Mouse (Mus musculus) megakaryocyte, embryonic 14.5 days (primary cell): ENCODE data around the gene Ncoa1. TPM values are rescaled to one million over a fixed set of nuclear protein-coding genes. Genes with fewer than 3 reads are reported as not detected.

ENCODE experiments used
- H3K27me3 ChIP-seq: replicated peaks from 2 replicates; pipeline ENCODE3; 2012; ENCODE audit warnings: inconsistent platforms
- H3K36me3 ChIP-seq: replicated peaks from 2 replicates; pipeline ENCODE3; 2012; ENCODE audit warnings: low read length, inconsistent platforms, mixed read lengths
- H3K4me1 ChIP-seq: 2 replicates; pipeline ENCODE4 v1.6.1; 2012; ENCODE audit warnings: inconsistent platforms
- H3K4me3 ChIP-seq: replicated peaks from 2 replicates; pipeline ENCODE3; 2012; ENCODE audit warnings: moderate library complexity, mild to moderate bottlenecking, inconsistent platforms
- H3K9me3 ChIP-seq: 2 replicates; pipeline ENCODE4 v1.6.1; 2012; ENCODE audit warnings: inconsistent platforms
- FLI1 ChIP-seq: IDR thresholded peaks from 2 replicates; pipeline ENCODE4 v1.6.1; 2012; ENCODE audit warnings: low read length, inconsistent platforms, mixed read lengths
- GATA1 ChIP-seq: IDR thresholded peaks from 3 replicates; pipeline ENCODE4 v1.6.1; 2012; ENCODE audit warnings: mixed read lengths, low read length, inconsistent platforms, borderline replicate concordance
- polyA plus RNA-seq: library from polyadenylated mRNA; stranded (reverse); fragments of >175 nt; gene quantifications from 2 replicates; pipeline ENCODE4 v1.2.3, GENCODE M21; 2012; ENCODE audit warnings: low replicate concordance; ENCODE audit not compliant: insufficient read depth

The Ncoa1 gene
- polyA plus RNA-seq, 1 experiment, result 13.0 TPM

DNA sequence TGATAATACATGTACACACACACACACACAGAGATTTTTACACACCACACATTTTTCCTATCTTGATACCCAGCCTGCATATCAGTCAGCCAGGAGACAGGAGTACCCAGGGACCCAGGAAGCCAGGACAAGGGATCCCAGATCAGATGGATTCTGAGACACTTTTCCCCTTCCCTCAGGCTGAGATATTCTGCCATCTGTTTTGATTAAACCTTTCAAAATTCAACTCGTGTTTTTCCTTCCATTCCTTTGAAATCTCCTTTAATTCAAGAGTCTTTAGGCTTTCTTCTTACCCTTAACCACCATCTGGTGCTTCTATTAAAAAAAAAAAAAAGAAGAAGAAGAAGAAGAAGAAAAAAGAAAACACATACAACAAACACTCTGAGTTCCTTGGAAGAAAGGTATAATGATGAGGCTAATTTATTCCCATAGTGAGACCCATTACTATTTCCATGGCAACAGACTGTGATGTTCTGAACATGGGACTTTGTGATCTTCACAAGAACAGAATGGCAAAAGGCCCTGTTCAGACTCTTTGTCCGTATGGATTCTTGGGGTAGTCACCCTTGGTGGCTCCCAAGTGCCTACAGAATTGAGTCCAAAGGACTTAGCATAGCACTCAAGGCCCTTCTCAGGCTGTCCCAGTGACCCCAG lies 26.8 kb upstream of the Ncoa1 start:
- peaks cover 4% of the 10 kb centered on the region for H3K27me3 ChIP-seq
- H3K4me3 ChIP-seq, result no peak overlapping the region
- TF ChIP-seq FLI1 (no peak), GATA1 (no peak)
- no peaks in the 10 kb centered on the region for H3K36me3 ChIP-seq
- peaks cover 79% of the 10 kb centered on the region for H3K4me1 ChIP-seq
- no peaks in the 10 kb centered on the region for H3K9me3 ChIP-seq

- Histone ChIP-seq H3K36me3 (no peaks in the 10 kb centered on the region), H3K27me3 (peaks cover 8% of the 10 kb centered on the region), H3K4me3 (peak overlapping the region; percentile 23), H3K9me3 (no peaks in the 10 kb centered on the region), H3K4me1 (peaks cover 69% of the 10 kb centered on the region)
- TF ChIP-seq FLI1, result no peak
- TF ChIP-seq GATA1, result no peak
These were observed 24.9 kb upstream of the Ncoa1 start for GRCm38 (mm10) chr12:4501916-4502315.

- H3K27me3 ChIP-seq, result peaks cover 8% of the 10 kb centered on the region
- no peaks in the 10 kb centered on the region for H3K36me3 ChIP-seq
- H3K4me3 ChIP-seq, result no peak overlapping the region
- H3K9me3 ChIP-seq, result no peaks in the 10 kb centered on the region
- TF ChIP-seq FLI1, result no peak
- peaks cover 68% of the 10 kb centered on the region for H3K4me1 ChIP-seq
These were observed 23.5 kb upstream of the Ncoa1 start for GRCm38 (mm10) chr12:4500516-4500915.

DNA sequence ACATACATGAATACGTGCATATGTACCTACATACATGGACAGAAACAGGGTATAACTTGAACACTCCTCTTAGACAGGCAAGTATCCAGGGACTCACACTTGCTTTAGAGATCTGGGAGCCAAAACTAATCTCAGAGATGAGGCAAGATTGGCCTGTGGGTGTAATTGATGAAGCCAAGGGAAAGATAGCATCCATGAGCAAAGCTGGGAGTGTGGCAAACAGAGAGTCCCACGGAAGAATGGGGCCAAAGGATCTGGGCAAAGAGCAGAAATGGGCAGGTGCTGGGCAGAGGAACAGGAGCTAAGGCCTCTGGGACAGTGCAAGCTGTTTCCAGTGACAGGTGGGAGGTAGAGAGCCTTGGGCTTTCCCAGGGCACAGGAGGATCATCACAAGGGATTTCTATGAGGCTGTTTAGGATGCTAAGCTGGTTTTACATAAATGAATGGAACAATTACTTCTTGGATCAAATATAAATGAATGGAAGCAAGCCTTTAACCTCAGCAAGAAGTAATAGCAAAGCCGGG lies 22.7 kb upstream of the Ncoa1 start:
- Histone ChIP-seq H3K4me1 (peaks cover 60% of the 10 kb centered on the region), H3K27me3 (peaks cover 8% of the 10 kb centered on the region), H3K36me3 (no peaks in the 10 kb centered on the region), H3K4me3 (no peak overlapping the region), H3K9me3 (no peaks in the 10 kb centered on the region)
- TF ChIP-seq FLI1 (no peak), GATA1 (no peak)

DNA sequence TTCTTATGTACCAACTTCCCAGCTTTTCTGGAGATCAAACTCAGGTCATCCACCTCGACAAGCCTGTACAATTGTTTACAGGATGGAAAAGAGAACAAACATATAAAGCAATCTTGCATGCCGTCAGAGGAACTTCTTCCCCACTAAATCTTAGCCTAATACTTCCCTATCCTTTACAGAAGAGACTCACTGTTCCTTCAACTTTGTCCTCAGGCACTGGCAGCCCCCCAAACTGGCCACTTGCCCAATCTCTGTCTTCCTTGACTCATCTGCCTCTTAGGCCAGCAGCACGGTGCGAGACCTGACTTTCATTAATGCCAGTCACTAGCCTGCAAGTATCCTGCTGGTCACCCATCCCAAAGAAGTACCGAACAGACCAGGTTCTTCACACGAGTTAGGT lies 11.4 kb upstream of the Ncoa1 start:
- no peak for TF ChIP-seq FLI1
- no peak for TF ChIP-seq GATA1
- Histone ChIP-seq H3K4me3 (no peak overlapping the region), H3K36me3 (no peaks in the 10 kb centered on the region), H3K4me1 (peaks cover 13% of the 10 kb centered on the region), H3K9me3 (no peaks in the 10 kb centered on the region), H3K27me3 (peaks cover 41% of the 10 kb centered on the region)

- no peak for TF ChIP-seq GATA1
- TF ChIP-seq FLI1, result no peak
- Histone ChIP-seq H3K4me3 (no peak overlapping the region), H3K36me3 (no peaks in the 10 kb centered on the region), H3K27me3 (peaks cover 37% of the 10 kb centered on the region), H3K4me1 (peaks cover 12% of the 10 kb centered on the region), H3K9me3 (no peaks in the 10 kb centered on the region)
These were observed 6.4 kb upstream of the Ncoa1 start for GRCm38 (mm10) chr12:4483386-4483785.

DNA sequence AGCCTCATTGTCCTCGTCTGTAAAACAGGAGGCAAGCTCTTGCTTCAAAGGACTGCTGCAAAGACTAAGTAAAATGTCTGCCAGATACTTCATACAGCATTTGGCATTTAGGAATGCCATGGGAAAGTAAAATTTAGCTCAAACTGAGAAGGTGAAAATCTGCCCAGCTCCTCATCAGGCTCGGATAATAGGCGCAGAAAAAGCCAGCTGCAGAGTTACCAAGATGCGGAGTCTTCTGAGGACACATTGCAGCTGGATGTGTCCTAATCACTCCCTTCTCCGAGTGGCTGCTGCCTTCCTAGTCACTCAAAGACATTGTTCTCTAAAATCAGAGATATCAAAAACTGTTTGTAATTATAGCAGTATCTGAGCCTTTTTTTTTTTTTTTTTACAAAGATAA lies 4.7 kb upstream of the Ncoa1 start:
- Histone ChIP-seq H3K4me3 (no peak overlapping the region), H3K9me3 (no peaks in the 10 kb centered on the region), H3K4me1 (peaks cover 16% of the 10 kb centered on the region), H3K27me3 (peaks cover 29% of the 10 kb centered on the region), H3K36me3 (no peaks in the 10 kb centered on the region)
- TF ChIP-seq GATA1 (no peak), FLI1 (no peak)

GRCm38 (mm10) chr12:4480250-4480649 lies 3.3 kb upstream of the Ncoa1 start:
- TF ChIP-seq FLI1 (no peak), GATA1 (no peak)
- H3K27me3 ChIP-seq, result peaks cover 27% of the 10 kb centered on the region
- H3K9me3 ChIP-seq, result no peaks in the 10 kb centered on the region
- H3K4me3 ChIP-seq, result no peak overlapping the region
- peaks cover 25% of the 10 kb centered on the region for H3K4me1 ChIP-seq
- H3K36me3 ChIP-seq, result no peaks in the 10 kb centered on the region

GRCm38 (mm10) chr12:4479171-4479881 lies 2.3 kb upstream of the Ncoa1 start:
- Histone ChIP-seq H3K36me3 (no peaks in the 10 kb centered on the region), H3K9me3 (no peaks in the 10 kb centered on the region), H3K27me3 (peaks cover 22% of the 10 kb centered on the region), H3K4me1 (peaks cover 30% of the 10 kb centered on the region), H3K4me3 (no peak overlapping the region)
- TF ChIP-seq GATA1 (no peak), FLI1 (no peak)
